Mouse (Mus musculus): ENCODE results near the gene Col19a1. TPM values are rescaled to one million over a fixed set of nuclear protein-coding genes. Genes with fewer than 3 reads are reported as not detected.

Gene Col19a1
- total RNA-seq, 4 experiments from 2014 or later = 0.87 to 1.8 (median 1.2) TPM

GRCm38 (mm10) chr1:24230428-24230827 is 356.8 kb downstream of the Col19a1 start:
- no peak for DNase-seq (ENCODE audit: low spot score in 2 of 2)

GRCm38 (mm10) chr1:24229552-24229951 is 357.7 kb downstream of the Col19a1 start:
- no peak for DNase-seq (ENCODE audit: low spot score in 2 of 2)

- no peak for DNase-seq (ENCODE audit: low spot score in 2 of 2)
These were observed 360.1 kb downstream of the Col19a1 start for GRCm38 (mm10) chr1:24226941-24227711.

- no peak for DNase-seq (ENCODE audit: low spot score in 2 of 2)
These were observed 361.3 kb downstream of the Col19a1 start for GRCm38 (mm10) chr1:24225825-24226526.

GRCm38 (mm10) chr1:24222981-24223612 is 364.2 kb downstream of the Col19a1 start:
- DNase-seq (ENCODE audit: low spot score in 2 of 2) = no peak

GRCm38 (mm10) chr1:24222231-24222630 is 365.0 kb downstream of the Col19a1 start:
- no peak for DNase-seq (ENCODE audit: low spot score in 2 of 2)

- DNase-seq (ENCODE audit: low spot score in 2 of 2) = no peak
These were observed 368.2 kb downstream of the Col19a1 start for GRCm38 (mm10) chr1:24219041-24219440.

Other genes starting within 250 kb of the Col19a1 start
- 10 to 100 TPM; 27.3 to 37.2 (median 31.5) TPM for gene Lmbrd1, start 91.2 kb upstream of the Col19a1 start, total RNA-seq (2022)

All from gastrocnemius, adult 8-10 months (tissue).